Mouse (Mus musculus): Measurements from ENCODE around the gene Iffo2. TPM values are rescaled to one million over a fixed set of nuclear protein-coding genes. Genes with fewer than 3 reads are reported as not detected.

The Iffo2 gene
- polyA plus RNA-seq, 2 experiments, result 5.8 to 8.8 TPM

DNA sequence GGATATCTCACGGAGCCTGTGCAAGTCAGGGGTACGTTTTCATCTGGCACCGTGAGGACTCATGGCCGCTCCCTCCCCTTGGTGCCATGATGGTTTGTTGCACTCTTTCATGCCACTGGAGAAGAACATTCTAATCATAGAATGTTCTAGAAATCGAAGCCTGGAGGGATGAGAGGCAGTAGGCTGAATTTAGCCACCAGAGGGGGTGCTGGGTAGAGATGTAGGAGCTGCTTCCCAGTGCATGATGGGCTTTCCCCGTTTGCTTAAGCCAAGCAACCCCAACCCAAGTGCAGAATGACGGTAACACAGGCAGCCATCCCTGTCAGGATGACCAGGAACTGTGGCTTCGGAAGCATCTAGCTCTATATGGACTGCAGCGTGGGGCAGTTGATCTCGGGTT, 40.4 kb downstream of the Iffo2 start:
- 77% methylated on average over 10 of the region's 10 CpGs for WGBS
- Histone ChIP-seq H3K36me3 (ENCODE audit: control insufficient read depth, insufficient read depth, low read length) (no peaks in the 10 kb centered on the region), H3K4me2 (replicated peaks; ENCODE audit: low read depth, low read length, severe bottlenecking) (no peak overlapping the region), H3K4me1 (ENCODE audit: control insufficient read depth, insufficient read depth, low read length) (peaks cover 7% of the 10 kb centered on the region), H3K4me3 (replicated peaks; ENCODE audit: low read length) (no peak overlapping the region), H3K27ac (replicated peaks; ENCODE audit: low read depth, low read length) (no peak overlapping the region), H3K27me3 (ENCODE audit: control insufficient read depth, insufficient read depth, low read length) (no peaks in the 10 kb centered on the region), H3K9me3 (ENCODE audit: control insufficient read depth, low read length) (no peaks in the 10 kb centered on the region), H3K9ac (ENCODE audit: low read depth, low read length, severe bottlenecking) (no peak overlapping the region)
- DNase-seq (ENCODE audit: low spot score) (no peak), ATAC-seq (ENCODE audit: low FRiP score, low read depth) (no peak)
- TF ChIP-seq POLR2A (IDR thresholded peaks at IDR 0.05; ENCODE audit: borderline replicate concordance, extremely low read depth, insufficient read depth, insufficient read length), result no peak

DNA sequence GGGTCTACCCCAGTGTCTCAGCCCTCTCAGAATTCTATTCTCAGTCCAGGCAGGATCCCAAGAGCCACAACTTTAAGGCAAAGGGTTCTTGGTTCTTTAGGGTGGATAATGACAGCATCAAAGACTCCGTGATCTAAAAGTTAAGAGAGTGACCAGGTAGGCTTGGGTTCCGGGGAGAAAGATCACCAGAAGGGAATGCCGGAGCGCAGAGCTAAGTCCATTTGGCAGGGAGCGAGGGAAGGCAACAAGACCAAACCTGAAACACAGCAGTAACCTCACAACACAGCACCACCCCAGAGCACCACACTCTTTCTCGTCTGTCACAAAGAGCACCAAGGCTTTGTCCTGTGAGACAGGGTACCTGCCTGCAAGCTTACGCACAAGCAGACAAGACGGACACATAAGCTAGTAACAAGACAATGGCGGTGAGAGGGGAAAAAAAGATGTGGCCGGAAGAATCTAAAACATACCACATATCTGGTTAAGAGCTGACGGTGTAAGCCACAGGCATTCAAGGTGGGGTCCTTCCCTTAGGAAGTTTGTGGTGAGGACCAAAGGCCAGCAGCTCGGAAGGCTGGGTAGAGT, 42.7 kb downstream of the Iffo2 start:
- TF ChIP-seq POLR2A (IDR thresholded peaks at IDR 0.05; ENCODE audit: borderline replicate concordance, extremely low read depth, insufficient read depth, insufficient read length), result no peak
- 83% methylated on average over 12 of the region's 12 CpGs for WGBS
- no peak overlapping the region for H3K9ac ChIP-seq (ENCODE audit: low read depth, low read length, severe bottlenecking)
- DNase-seq (ENCODE audit: low spot score) (no peak), ATAC-seq (ENCODE audit: low FRiP score, low read depth) (no peak)
- H3K9me3 ChIP-seq (ENCODE audit: control insufficient read depth, low read length), result no peaks in the 10 kb centered on the region
- H3K4me1 ChIP-seq (ENCODE audit: control insufficient read depth, insufficient read depth, low read length), result peaks cover 22% of the 10 kb centered on the region
- H3K4me2 ChIP-seq (replicated peaks; ENCODE audit: low read depth, low read length, severe bottlenecking), result no peak overlapping the region
- no peaks in the 10 kb centered on the region for H3K27me3 ChIP-seq (ENCODE audit: control insufficient read depth, insufficient read depth, low read length)
- H3K36me3 ChIP-seq (ENCODE audit: control insufficient read depth, insufficient read depth, low read length), result no peaks in the 10 kb centered on the region
- no peak overlapping the region for H3K4me3 ChIP-seq (replicated peaks; ENCODE audit: low read length)
- H3K27ac ChIP-seq (replicated peaks; ENCODE audit: low read depth, low read length), result no peak overlapping the region

GRCm38 (mm10) chr4:139574156-139574798, 43.9 kb downstream of the Iffo2 start:
- H3K36me3 ChIP-seq (ENCODE audit: control insufficient read depth, insufficient read depth, low read length), result no peaks in the 10 kb centered on the region
- peak; percentile 69; the same call in 1 of the 2 replicates for TF ChIP-seq POLR2A (IDR thresholded peaks at IDR 0.05; ENCODE audit: borderline replicate concordance, extremely low read depth, insufficient read depth, insufficient read length)
- H3K27me3 ChIP-seq (ENCODE audit: control insufficient read depth, insufficient read depth, low read length), result no peaks in the 10 kb centered on the region
- peak overlapping the region; percentile 77 for H3K4me3 ChIP-seq (replicated peaks; ENCODE audit: low read length)
- peak overlapping the region; percentile 78 for H3K9ac ChIP-seq (ENCODE audit: low read depth, low read length, severe bottlenecking)
- H3K27ac ChIP-seq (replicated peaks; ENCODE audit: low read depth, low read length), result peak overlapping the region; percentile 76
- no peaks in the 10 kb centered on the region for H3K9me3 ChIP-seq (ENCODE audit: control insufficient read depth, low read length)
- peak; percentile 99 for DNase-seq (ENCODE audit: low spot score)
- ATAC-seq (ENCODE audit: low FRiP score, low read depth), result peak; percentile 98
- peaks cover 30% of the 10 kb centered on the region for H3K4me1 ChIP-seq (ENCODE audit: control insufficient read depth, insufficient read depth, low read length)
- peak overlapping the region; percentile 96 for H3K4me2 ChIP-seq (replicated peaks; ENCODE audit: low read depth, low read length, severe bottlenecking)
- under 1% methylated on average over 36 of the region's 52 CpGs for WGBS

- Histone ChIP-seq H3K36me3 (ENCODE audit: control insufficient read depth, insufficient read depth, low read length) (no peaks in the 10 kb centered on the region), H3K27ac (replicated peaks; ENCODE audit: low read depth, low read length) (peak overlapping the region; percentile 76), H3K4me3 (replicated peaks; ENCODE audit: low read length) (peak overlapping the region; percentile 77), H3K9me3 (ENCODE audit: control insufficient read depth, low read length) (no peaks in the 10 kb centered on the region), H3K4me1 (ENCODE audit: control insufficient read depth, insufficient read depth, low read length) (peaks cover 37% of the 10 kb centered on the region), H3K27me3 (ENCODE audit: control insufficient read depth, insufficient read depth, low read length) (no peaks in the 10 kb centered on the region), H3K4me2 (replicated peaks; ENCODE audit: low read depth, low read length, severe bottlenecking) (peak overlapping the region; percentile 96), H3K9ac (ENCODE audit: low read depth, low read length, severe bottlenecking) (peak overlapping the region; percentile 78)
- ATAC-seq (ENCODE audit: low FRiP score, low read depth) (peak; percentile 58), DNase-seq (ENCODE audit: low spot score) (no peak)
- TF ChIP-seq POLR2A (IDR thresholded peaks at IDR 0.05; ENCODE audit: borderline replicate concordance, extremely low read depth, insufficient read depth, insufficient read length), result no peak
- 1% methylated on average over 79 of the region's 111 CpGs for WGBS
Measured at GRCm38 (mm10) chr4:139574799-139575672, 44.7 kb downstream of the Iffo2 start.

- ATAC-seq (ENCODE audit: low FRiP score, low read depth), result no peak
- no peak for DNase-seq (ENCODE audit: low spot score)
- Histone ChIP-seq H3K27me3 (ENCODE audit: control insufficient read depth, insufficient read depth, low read length) (no peaks in the 10 kb centered on the region), H3K9me3 (ENCODE audit: control insufficient read depth, low read length) (no peaks in the 10 kb centered on the region), H3K9ac (ENCODE audit: low read depth, low read length, severe bottlenecking) (peak overlapping the region; percentile 78), H3K4me1 (ENCODE audit: control insufficient read depth, insufficient read depth, low read length) (peaks cover 42% of the 10 kb centered on the region), H3K27ac (replicated peaks; ENCODE audit: low read depth, low read length) (no peak overlapping the region; the same call in 1 of the 2 replicates), H3K4me2 (replicated peaks; ENCODE audit: low read depth, low read length, severe bottlenecking) (peak overlapping the region; percentile 96), H3K4me3 (replicated peaks; ENCODE audit: low read length) (peak overlapping the region; percentile 77), H3K36me3 (ENCODE audit: control insufficient read depth, insufficient read depth, low read length) (no peaks in the 10 kb centered on the region)
- TF ChIP-seq POLR2A (IDR thresholded peaks at IDR 0.05; ENCODE audit: borderline replicate concordance, extremely low read depth, insufficient read depth, insufficient read length), result no peak
- 7% methylated on average over 14 of the region's 14 CpGs for WGBS
Measured at GRCm38 (mm10) chr4:139575673-139576003, 45.3 kb downstream of the Iffo2 start.

Data from limb, embryonic 14.5 days (tissue).